Mouse (Mus musculus): Measurements from ENCODE around the gene Gm20696. TPM values are rescaled to one million over a fixed set of nuclear protein-coding genes. Genes with fewer than 3 reads are reported as not detected.
A peak's percentile ranks its signal among the peaks of the same experiment; 100 is the strongest.

The Gm20696 gene
- total RNA-seq, 2 experiments from 2014 or later = 4.1 to 5.4 TPM

- DNase-seq (ENCODE audit: low spot score in 2 of 2) = no peak
Observed at GRCm38 (mm10) chr6:99446801-99447415, 219.7 kb downstream of the Gm20696 start.

- DNase-seq (ENCODE audit: low spot score in 2 of 2) = no peak
Observed at GRCm38 (mm10) chr6:99443460-99443859, 223.1 kb downstream of the Gm20696 start.

DNA sequence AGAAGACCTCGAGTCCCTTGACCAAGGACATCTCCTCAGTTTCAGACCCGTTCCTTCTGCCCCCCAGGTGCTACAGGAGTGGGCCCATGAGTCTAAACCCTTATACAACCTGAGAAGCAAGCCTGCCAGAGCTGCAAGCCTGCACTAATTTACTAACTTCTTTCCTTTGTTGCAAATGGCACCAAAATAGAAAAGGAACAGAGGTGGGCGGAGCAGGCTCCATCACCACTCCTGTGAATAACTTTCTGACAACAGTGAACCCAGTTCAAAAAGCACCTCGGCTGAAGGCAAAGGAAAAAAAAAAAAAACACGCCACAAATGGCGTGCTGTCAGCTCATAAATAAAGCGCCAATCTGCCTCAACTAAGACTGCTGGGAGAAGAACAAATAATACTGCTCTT lies 225.5 kb downstream of the Gm20696 start:
- no peak for DNase-seq (ENCODE audit: low spot score in 2 of 2)

GRCm38 (mm10) chr6:99440606-99441005 lies 226.0 kb downstream of the Gm20696 start:
- DNase-seq (ENCODE audit: low spot score in 2 of 2) = no peak

GRCm38 (mm10) chr6:99439878-99440361 lies 226.7 kb downstream of the Gm20696 start:
- peak; percentile 27 to 30 for DNase-seq (ENCODE audit: low spot score in 2 of 2)

DNA sequence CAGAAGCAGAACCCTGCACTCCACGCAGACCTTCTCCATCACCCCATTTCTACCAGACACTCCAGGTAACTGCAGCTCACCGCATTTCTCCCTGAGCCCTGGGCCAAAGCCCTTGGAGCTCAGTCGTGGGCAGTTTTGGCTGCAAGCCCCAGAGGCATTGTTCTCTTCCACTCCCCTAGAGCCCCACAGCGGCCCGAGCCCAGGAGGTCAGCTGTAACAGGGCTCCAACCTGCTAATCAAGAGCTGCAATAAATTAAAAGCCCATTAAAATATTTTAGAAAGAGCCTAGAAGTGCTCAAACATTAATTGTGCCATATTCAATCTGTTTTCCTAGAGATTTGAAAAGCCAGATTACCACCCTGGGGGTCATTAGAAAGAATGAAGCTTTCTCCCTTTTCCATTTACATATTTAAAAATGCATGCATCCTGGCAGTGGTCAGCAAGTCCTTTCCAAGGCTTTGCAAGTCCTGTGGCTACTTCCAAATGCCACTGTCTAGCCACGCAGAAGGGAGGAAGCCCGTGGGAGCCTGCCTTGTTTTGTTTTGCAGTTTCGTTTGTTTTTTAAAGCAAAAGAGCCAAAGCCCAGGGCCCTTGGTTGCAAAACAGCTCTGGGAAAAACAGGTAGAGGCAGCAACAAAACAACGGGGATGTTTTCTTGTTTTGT lies 227.3 kb downstream of the Gm20696 start:
- peak in 1 of 2 experiments; percentile 26 for DNase-seq (ENCODE audit: low spot score in 2 of 2)

DNA sequence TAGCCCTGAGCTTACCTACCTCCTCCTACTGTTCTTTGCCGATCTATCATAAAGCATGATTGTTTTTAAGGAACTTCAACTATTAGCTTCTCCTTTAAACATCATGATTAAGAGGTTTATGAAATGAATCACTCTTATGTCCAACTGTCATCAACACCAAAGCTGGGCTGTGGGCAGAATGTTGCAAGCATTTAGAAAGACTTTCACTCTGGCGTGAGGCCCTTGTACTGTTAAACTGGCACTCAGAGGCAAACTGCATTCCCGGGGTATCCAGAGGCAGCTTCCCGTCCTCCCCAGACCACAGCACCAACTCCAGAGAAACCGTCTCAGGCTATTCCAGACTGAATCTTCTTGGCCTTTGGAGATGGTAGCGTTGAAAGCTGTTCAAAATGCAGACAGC lies 230.2 kb downstream of the Gm20696 start:
- DNase-seq (ENCODE audit: low spot score in 2 of 2) = no peak

DNA sequence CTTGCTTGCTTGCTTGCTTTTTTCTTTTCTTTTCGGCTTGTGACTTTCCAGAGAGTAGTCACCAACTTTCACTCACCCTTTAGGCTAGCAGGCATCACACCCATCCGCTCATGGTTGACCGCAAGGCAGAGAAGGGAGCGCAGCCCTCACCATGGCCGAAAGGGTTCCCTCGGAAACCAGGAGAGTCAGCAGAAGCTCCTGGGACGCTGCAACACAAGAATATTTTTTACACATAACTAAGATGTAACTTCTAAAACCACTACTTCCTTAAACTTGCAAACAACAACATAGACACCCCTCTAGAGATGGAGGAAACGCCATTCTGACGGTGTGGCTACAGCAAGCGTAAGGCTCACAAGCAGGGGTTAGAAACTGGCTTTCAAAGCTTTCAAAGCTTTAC lies 231.5 kb downstream of the Gm20696 start:
- no peak for DNase-seq (ENCODE audit: low spot score in 2 of 2)

GRCm38 (mm10) chr6:99433006-99433405 lies 233.6 kb downstream of the Gm20696 start:
- DNase-seq (ENCODE audit: low spot score in 2 of 2) = no peak

- DNase-seq (ENCODE audit: low spot score in 2 of 2) = no peak
Observed at GRCm38 (mm10) chr6:99431941-99432340, 234.7 kb downstream of the Gm20696 start.

DNA sequence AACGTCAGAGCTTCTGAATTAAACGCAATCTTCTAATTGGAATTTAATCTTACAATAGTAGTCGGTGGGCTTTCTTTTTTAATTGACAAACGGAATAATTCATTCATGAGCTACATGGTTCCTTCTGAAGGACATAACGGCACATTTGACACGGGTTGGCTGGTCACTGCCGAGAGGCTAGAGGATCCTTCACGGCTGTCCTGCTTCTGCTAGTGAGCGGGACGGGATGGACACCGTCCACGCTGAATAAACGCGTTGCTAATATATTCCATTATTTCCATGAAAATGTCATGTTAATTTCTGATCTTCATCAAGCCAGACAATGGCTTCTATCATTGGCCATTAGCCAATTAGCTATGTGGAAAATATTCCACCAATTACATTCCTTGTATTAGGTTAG lies 236.0 kb downstream of the Gm20696 start:
- no peak for DNase-seq (ENCODE audit: low spot score in 2 of 2)

GRCm38 (mm10) chr6:99429378-99430131 lies 237.0 kb downstream of the Gm20696 start:
- DNase-seq (ENCODE audit: low spot score in 2 of 2) = no peak

GRCm38 (mm10) chr6:99428961-99429360 lies 237.6 kb downstream of the Gm20696 start:
- DNase-seq (ENCODE audit: low spot score in 2 of 2) = no peak

DNA sequence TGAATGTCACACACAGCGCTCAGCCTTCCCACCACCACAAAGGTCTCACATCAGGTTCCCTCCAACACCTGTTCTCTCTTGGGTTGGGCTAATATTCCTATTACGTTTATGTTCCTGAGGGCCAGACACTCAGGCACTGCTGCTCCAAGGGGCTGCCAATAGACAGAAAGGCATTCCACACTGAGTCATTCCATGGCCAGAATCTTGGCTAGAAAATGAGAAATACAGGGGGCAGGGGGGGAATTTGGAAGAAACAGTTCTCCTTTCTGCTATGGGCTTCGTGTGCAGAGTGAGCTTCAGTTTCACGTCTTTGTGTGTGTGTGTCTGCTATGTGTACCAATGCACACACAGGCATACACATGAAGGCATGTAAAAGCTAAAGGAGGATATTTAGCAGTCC lies 239.3 kb downstream of the Gm20696 start:
- no peak for DNase-seq (ENCODE audit: low spot score in 2 of 2)

- no peak for DNase-seq (ENCODE audit: low spot score in 2 of 2)
Observed at GRCm38 (mm10) chr6:99425044-99425443, 241.6 kb downstream of the Gm20696 start.

DNA sequence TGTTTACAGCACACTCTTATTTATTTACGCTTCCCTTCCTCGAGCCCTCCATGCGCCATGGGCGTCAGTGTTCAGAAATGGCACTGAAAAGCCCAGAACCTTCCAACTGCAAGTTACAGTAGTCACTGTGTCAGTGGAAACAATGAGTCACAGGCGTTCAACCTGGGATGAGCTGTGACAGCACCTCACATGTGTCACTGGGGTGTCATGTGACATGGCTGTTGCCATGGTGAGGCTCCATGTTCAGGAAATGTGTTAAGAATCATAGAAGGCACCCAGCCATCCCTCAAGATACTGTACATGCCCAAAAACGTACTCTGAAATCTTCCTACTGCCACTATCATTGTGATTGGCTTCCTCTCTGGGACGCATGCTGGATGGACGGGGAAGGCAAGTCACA lies 245.9 kb downstream of the Gm20696 start:
- no peak for DNase-seq (ENCODE audit: low spot score in 2 of 2)

DNA sequence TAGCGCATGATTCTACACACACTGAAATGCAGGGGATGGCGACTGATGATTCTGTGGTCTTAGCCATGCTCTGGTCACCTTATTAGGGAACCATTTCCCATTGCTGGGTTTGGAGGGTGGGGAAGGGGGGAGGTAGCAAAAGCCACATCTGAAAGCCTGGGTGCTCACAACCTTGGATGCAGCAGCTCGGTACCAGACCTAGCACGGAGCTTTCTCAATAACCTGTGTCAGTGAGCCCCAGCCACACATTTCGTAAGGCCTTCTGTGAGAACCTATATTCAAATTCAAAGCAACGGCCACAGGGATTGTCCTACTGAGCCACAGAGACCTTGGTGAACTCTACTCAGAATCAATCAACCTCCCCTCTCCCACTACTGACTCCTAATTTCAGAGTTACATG lies 254.0 kb downstream of the Gm20696 start:
- DNase-seq (ENCODE audit: low spot score in 2 of 2) = no peak

GRCm38 (mm10) chr6:99409602-99410001 lies 257.0 kb downstream of the Gm20696 start:
- no peak for DNase-seq (ENCODE audit: low spot score in 2 of 2)

DNA sequence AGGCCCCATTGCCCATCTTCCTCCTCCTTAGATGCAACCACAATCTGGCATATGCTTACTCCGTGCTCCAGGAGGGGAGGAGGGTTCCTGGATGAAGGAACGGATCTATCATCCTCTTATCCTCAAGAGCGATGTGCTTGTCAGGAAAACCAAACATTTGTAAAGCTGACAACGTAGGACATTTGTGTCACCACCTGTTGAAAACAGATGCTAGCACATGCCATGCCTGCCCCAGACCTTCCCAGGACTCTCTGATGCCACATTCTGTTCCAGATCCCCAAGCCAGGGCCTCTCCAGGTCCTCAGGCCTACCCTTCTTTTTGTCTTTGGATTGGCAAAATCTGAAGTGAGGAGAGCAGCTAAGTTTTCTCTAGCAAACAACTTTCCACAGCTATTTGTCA lies 257.7 kb downstream of the Gm20696 start:
- no peak for DNase-seq (ENCODE audit: low spot score in 2 of 2)

DNA sequence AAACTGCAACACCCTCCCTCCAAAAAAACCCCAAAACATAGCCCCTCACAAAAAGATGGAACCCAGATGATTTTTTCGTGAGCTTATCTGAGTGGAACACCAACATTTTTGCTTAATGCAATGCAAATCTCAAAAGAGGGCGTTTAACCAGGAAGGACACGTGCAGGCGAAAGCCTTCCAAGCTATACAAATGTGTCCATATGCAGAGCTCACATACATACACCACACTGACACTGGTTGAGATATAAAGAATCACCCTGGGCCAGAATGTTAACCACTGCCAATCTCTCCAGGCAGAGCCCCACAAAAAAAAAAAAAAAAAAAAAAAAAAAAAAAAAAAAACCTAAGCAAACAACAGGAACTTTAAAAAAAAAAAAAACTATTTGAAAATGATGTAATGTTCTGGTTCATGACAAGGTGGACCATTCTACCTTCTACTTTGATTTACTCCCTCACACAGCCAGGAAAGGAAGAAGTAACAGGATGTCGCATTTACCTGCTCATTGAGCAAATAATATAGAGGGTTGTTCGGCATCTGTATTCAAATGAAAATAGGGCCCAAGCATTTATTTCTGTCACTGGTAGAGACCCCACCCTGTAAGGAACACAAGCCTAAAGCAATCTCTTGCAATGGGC lies 262.7 kb downstream of the Gm20696 start:
- no peak for DNase-seq (ENCODE audit: low spot score in 2 of 2)

DNA sequence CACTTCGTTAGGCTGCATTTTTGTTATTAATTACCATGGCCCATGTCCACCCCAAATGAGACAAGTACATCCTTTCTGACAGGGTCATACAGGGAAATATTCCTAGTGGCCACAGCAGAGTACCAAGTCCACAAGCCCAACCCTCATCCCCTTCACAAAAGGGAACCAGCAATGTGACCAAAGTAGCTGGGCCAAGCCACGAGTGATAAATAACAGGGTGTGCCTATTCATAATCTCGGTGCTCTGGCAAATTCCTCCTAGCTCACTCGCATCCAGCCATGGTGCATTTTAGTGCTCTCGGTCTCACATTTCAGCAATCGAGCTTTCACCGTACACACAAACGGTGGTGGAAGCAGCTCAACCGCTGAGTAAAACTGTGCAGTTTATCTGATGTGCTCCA lies 263.7 kb downstream of the Gm20696 start:
- DNase-seq (ENCODE audit: low spot score in 2 of 2) = no peak

- no peak for DNase-seq (ENCODE audit: low spot score in 2 of 2)
Observed at GRCm38 (mm10) chr6:99402370-99402769, 264.2 kb downstream of the Gm20696 start.
